Mouse (Mus musculus) heart, embryonic 14.5 days (tissue): ENCODE measurements around the gene Nlrp9c. TPM values are rescaled to one million over a fixed set of nuclear protein-coding genes. Genes with fewer than 3 reads are reported as not detected.
"Not testable (repeated sequence)": the region's sequence is repeated elsewhere in the genome, so short reads cannot be mapped to it uniquely, and the experiment has no call there.

Experiments used
- ATAC-seq: fragments of 200-750 bp; cut with Nextera tagmentation; 2 replicates; pipeline ENCODE4 v1.8.0; 2017; ENCODE audit warnings: low read depth, moderate TSS enrichment; ENCODE audit not compliant: insufficient number of reproducible peaks, insufficient read depth, low FRiP score
- H3K27ac ChIP-seq, 2 experiments: fragments of 200-500 bp in 1 of 2; fragments of 300-500 bp in 1 of 2; sonication (generic) in 1 of 2; replicated peaks in 1 of 2; 2 replicates each; pipeline ENCODE4 v1.5.1; 2012 to 2014; ENCODE audit warnings: low read depth in 2 of 2, low read length in 2 of 2, control low read depth in 1 of 2, mild to moderate bottlenecking in 1 of 2, mixed read lengths in 1 of 2; ENCODE audit not compliant: control insufficient read depth in 1 of 2, insufficient read depth in 1 of 2
- H3K27me3 ChIP-seq: fragments of 300-500 bp; sonication (generic); 2 replicates; pipeline ENCODE4 v1.6.1; 2014; ENCODE audit warnings: mild to moderate bottlenecking, low read length, control low read depth; ENCODE audit not compliant: control insufficient read depth, insufficient read depth
- H3K36me3 ChIP-seq: fragments of 300-500 bp; sonication (generic); 2 replicates; pipeline ENCODE4 v1.6.1; 2014; ENCODE audit warnings: mild to moderate bottlenecking, control low read depth, low read length, mixed read lengths; ENCODE audit not compliant: control insufficient read depth, insufficient read depth
- H3K4me1 ChIP-seq, 2 experiments: fragments of 200-500 bp in 1 of 2; fragments of 300-500 bp in 1 of 2; sonication (generic) in 1 of 2; 2 replicates each; pipeline ENCODE4 v1.6.1; 2012 to 2014; ENCODE audit warnings: low read length in 2 of 2, control low read depth in 1 of 2, mixed read lengths in 1 of 2; ENCODE audit not compliant: control insufficient read depth in 2 of 2, insufficient read depth in 2 of 2
- H3K4me2 ChIP-seq: fragments of 300-500 bp; sonication (generic); 2 replicates; pipeline ENCODE4 v1.6.1; 2014; ENCODE audit warnings: mild to moderate bottlenecking, low read length
- H3K4me3 ChIP-seq, 2 experiments: fragments of 200-500 bp in 1 of 2; fragments of 300-500 bp in 1 of 2; sonication (generic) in 1 of 2; 2 replicates each; pipeline ENCODE4 v1.5.1; 2012 to 2014; ENCODE audit warnings: low read length in 2 of 2, mild to moderate bottlenecking in 2 of 2, control low read depth in 1 of 2, low read depth in 1 of 2, moderate library complexity in 1 of 2; ENCODE audit not compliant: control insufficient read depth in 1 of 2, insufficient read depth in 1 of 2
- H3K9ac ChIP-seq: fragments of 300-500 bp; sonication (generic); 2 replicates; pipeline ENCODE4 v1.6.1; 2014; ENCODE audit warnings: mild to moderate bottlenecking, low read length
- H3K9me3 ChIP-seq: fragments of 300-500 bp; sonication (generic); 2 replicates; pipeline ENCODE4 v1.6.1; 2016; ENCODE audit warnings: low read length, control low read depth; ENCODE audit not compliant: control insufficient read depth
- WGBS: fragments of 180-500 bp; shearing (Covaris S2); extraction: QIAGEN DNeasy Blood & Tissue Kit; methylation state at CpG from one replicate; pipeline ENCODE4 v1.1.7; 2014; 5-methylcytosine and 5-hydroxymethylcytosine counted together
- polyA plus RNA-seq: library from polyadenylated mRNA; unstranded; fragments of >200 nt; fragmentation: Nextera tagmentation; extraction: Ambion mirVana; gene quantifications from 2 replicates; pipeline ENCODE4 v1.2.1, GENCODE M21; 2014

The Nlrp9c gene
- not detected in 2 replicates for polyA plus RNA-seq

GRCm38 (mm10) chr7:26403600-26403999, at the start of gene Nlrp9c:
Gene Nlrp9c (minus strand): TSS chr7:26403700.
- H3K27ac ChIP-seq, H3K27me3 ChIP-seq, H3K36me3 ChIP-seq, H3K4me3 ChIP-seq, ATAC-seq, H3K9me3 ChIP-seq, H3K9ac ChIP-seq, H3K4me1 ChIP-seq, H3K4me2 ChIP-seq: not testable (repeated sequence)
- 54% methylated on average over 2 of the region's 2 CpGs for WGBS

GRCm38 (mm10) chr7:26434813-26435212, 31.3 kb upstream of the Nlrp9c start, which contains the start of gene Nlrp4a:
Gene Nlrp4a (plus strand): TSS chr7:26435113.
- Histone ChIP-seq H3K27me3 (no peaks in the 10 kb centered on the region), H3K36me3 (no peaks in the 10 kb centered on the region), H3K4me2 (no peak within 1 kb of the TSS), H3K4me1 (no peaks in the 10 kb centered on the region), H3K4me3 (no peak within 1 kb of the TSS), H3K9ac (no peak within 1 kb of the TSS), H3K9me3 (peaks cover 5% of the 10 kb centered on the region; the same call in 1 of the 2 replicates), H3K27ac (no peak within 1 kb of the TSS)
- no peak for ATAC-seq
- 82% methylated on average over 5 of the region's 5 CpGs for WGBS

GRCm38 (mm10) chr7:26391811-26392210, 11.7 kb downstream of the Nlrp9c start:
- not testable (repeated sequence) for H3K27me3 ChIP-seq, H3K4me2 ChIP-seq, H3K27ac ChIP-seq, ATAC-seq, H3K4me3 ChIP-seq, H3K9me3 ChIP-seq, H3K36me3 ChIP-seq, H3K9ac ChIP-seq, H3K4me1 ChIP-seq
- WGBS = 81% methylated on average over 6 of the region's 6 CpGs

GRCm38 (mm10) chr7:26391137-26391536, 12.4 kb downstream of the Nlrp9c start:
- H3K4me2 ChIP-seq, ATAC-seq, H3K9ac ChIP-seq, H3K36me3 ChIP-seq, H3K4me1 ChIP-seq, H3K9me3 ChIP-seq, H3K27ac ChIP-seq, H3K27me3 ChIP-seq, H3K4me3 ChIP-seq: not testable (repeated sequence)
- 61% methylated on average over 2 of the region's 2 CpGs for WGBS

- not testable (repeated sequence) for H3K9ac ChIP-seq, H3K27ac ChIP-seq, H3K4me2 ChIP-seq, H3K4me3 ChIP-seq, H3K9me3 ChIP-seq, H3K27me3 ChIP-seq, H3K36me3 ChIP-seq, ATAC-seq, H3K4me1 ChIP-seq
- WGBS = 73% methylated on average over 5 of the region's 5 CpGs
Measured at GRCm38 (mm10) chr7:26386691-26387090, 16.8 kb downstream of the Nlrp9c start.

GRCm38 (mm10) chr7:26380807-26381206, 22.7 kb downstream of the Nlrp9c start:
- ATAC-seq = no peak
- 92% methylated on average over 1 of the region's 1 CpGs for WGBS
- H3K27ac ChIP-seq = no peak overlapping the region
- H3K36me3 ChIP-seq = no peaks in the 10 kb centered on the region
- H3K9me3 ChIP-seq = peaks cover under 1% of the 10 kb centered on the region; the same call in 1 of the 2 replicates
- H3K4me2 ChIP-seq = no peak overlapping the region
- no peak overlapping the region for H3K4me3 ChIP-seq
- no peaks in the 10 kb centered on the region for H3K4me1 ChIP-seq
- no peak overlapping the region for H3K9ac ChIP-seq
- no peaks in the 10 kb centered on the region for H3K27me3 ChIP-seq

GRCm38 (mm10) chr7:26373221-26373620, 30.3 kb downstream of the Nlrp9c start:
- 79% methylated on average over 5 of the region's 5 CpGs for WGBS

GRCm38 (mm10) chr7:26356719-26357118, 46.8 kb downstream of the Nlrp9c start:
- WGBS = 55% methylated on average over 5 of the region's 6 CpGs
- H3K9me3 ChIP-seq, H3K4me1 ChIP-seq, H3K27ac ChIP-seq, H3K4me2 ChIP-seq, H3K27me3 ChIP-seq, H3K9ac ChIP-seq, ATAC-seq, H3K36me3 ChIP-seq, H3K4me3 ChIP-seq: not testable (repeated sequence)

More at GRCm38 (mm10) chr7:26373221-26373620, 30.3 kb downstream of the Nlrp9c start:
- not testable (repeated sequence) for H3K9ac ChIP-seq, ATAC-seq, H3K4me1 ChIP-seq, H3K27me3 ChIP-seq, H3K4me2 ChIP-seq, H3K4me3 ChIP-seq, H3K27ac ChIP-seq, H3K36me3 ChIP-seq
- peaks cover 14% of the 10 kb centered on the region for H3K9me3 ChIP-seq
